Mouse (Mus musculus): ENCODE data around the gene Ttc21a. TPM values are rescaled to one million over a fixed set of nuclear protein-coding genes. Genes with fewer than 3 reads are reported as not detected.

Gene Ttc21a
- polyA plus RNA-seq, 1 experiment from 2014 or later = 0.03 TPM

- peak overlapping the region; percentile 91 for H3K4me2 ChIP-seq (ENCODE audit: low read length)
- DNase-seq (ENCODE audit: low spot score) (peak; percentile 93), ATAC-seq (replicated peaks; ENCODE audit: low FRiP score, low read depth) (peak; percentile 25)
- peak overlapping the region; percentile 84 for H3K4me3 ChIP-seq (replicated peaks; ENCODE audit: low read depth, low read length)
- peak overlapping the region; percentile 96 for H3K27ac ChIP-seq
- peak overlapping the region; percentile 28 for H3K9ac ChIP-seq (ENCODE audit: low read depth, low read length)
- no peaks in the 10 kb centered on the region for H3K27me3 ChIP-seq (ENCODE audit: insufficient read depth, low read length)
- peaks cover 58% of the 10 kb centered on the region for H3K4me1 ChIP-seq (replicated peaks; ENCODE audit: insufficient read depth, low read length)
- H3K9me3 ChIP-seq (replicated peaks; ENCODE audit: low read length) = no peaks in the 10 kb centered on the region
- WGBS = 5% methylated on average over 16 of the region's 16 CpGs
- no peaks in the 10 kb centered on the region for H3K36me3 ChIP-seq (ENCODE audit: insufficient read depth, low read length)
- TF ChIP-seq CTCF (IDR thresholded peaks at IDR 0.05; ENCODE audit: low read depth) = 0 out of 2 replicates have a peak, but pooled peaks have one; percentile 13
Observed at GRCm38 (mm10) chr9:119981183-119982179, 44.1 kb downstream of the Ttc21a start.

DNA sequence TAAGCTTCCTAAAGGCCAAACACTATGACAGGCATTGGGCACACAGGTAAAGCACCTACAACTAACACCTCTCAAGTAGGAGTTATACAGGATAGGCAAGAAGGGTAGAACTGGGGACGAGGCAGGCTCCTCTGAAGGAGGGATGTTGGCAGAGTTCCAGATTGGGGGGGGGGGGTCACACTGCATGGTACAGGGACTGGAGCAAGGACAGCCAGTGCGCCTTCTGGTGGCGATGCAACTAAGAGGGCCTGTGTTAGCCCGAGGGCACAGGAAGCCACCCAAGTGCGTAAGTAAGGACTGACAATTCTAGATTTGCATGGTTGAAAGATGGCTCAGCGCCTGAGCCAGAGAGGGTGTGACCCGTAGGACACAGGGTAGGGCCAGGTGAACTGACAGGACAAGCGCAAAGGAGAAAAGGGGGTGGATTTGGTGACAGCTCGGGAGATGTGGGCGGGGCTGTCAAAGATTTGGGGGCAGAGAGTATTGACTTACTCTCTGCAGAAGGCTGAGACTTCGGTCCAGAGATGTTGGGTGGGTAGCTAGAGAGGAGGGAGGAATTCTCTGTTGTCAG, 44.9 kb downstream of the Ttc21a start:
- H3K9me3 ChIP-seq (replicated peaks; ENCODE audit: low read length) = no peaks in the 10 kb centered on the region
- peaks cover 50% of the 10 kb centered on the region for H3K4me1 ChIP-seq (replicated peaks; ENCODE audit: insufficient read depth, low read length)
- peak; percentile 27 for ATAC-seq (replicated peaks; ENCODE audit: low FRiP score, low read depth)
- H3K27me3 ChIP-seq (ENCODE audit: insufficient read depth, low read length) = no peaks in the 10 kb centered on the region
- peak overlapping the region; percentile 91 for H3K4me2 ChIP-seq (ENCODE audit: low read length)
- peak; percentile 63 for TF ChIP-seq CTCF (IDR thresholded peaks at IDR 0.05; ENCODE audit: low read depth)
- peak overlapping the region; percentile 84 for H3K9ac ChIP-seq (ENCODE audit: low read depth, low read length)
- 3% methylated on average over 11 of the region's 11 CpGs for WGBS
- DNase-seq (ENCODE audit: low spot score) = peak; percentile 67
- peak overlapping the region; percentile 96 for H3K27ac ChIP-seq
- H3K36me3 ChIP-seq (ENCODE audit: insufficient read depth, low read length) = no peaks in the 10 kb centered on the region
- peak overlapping the region; percentile 84 for H3K4me3 ChIP-seq (replicated peaks; ENCODE audit: low read depth, low read length)

DNA sequence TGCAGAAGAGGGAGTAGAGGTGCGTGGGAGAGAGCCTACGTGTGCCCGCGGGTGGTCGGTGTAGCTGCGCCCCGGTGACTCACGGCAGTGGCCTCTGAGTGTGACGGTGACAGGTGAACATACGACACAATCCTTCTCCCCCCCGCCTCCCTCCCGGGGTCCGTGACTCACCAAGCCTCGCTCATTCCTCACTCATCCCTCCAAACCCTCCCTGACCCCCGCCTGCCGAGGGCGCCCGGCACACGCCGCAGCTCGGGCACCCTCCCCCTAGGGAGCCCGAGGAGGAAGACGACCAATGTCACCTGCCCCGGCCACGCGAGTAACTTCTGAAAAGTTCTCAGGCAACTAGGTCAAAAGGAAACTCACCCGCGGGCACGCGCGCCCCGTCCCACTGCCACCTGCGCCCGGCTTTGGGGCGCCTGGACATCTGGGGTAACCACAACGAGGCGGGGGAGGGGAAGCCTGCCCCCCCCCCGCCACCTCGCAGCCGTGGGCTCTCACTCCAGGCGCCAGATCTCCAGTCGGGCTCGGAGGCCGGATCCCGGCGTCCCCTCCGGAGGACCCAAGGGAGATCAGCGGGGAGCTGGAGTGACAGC, 45.6 kb downstream of the Ttc21a start:
- peaks cover 42% of the 10 kb centered on the region for H3K4me1 ChIP-seq (replicated peaks; ENCODE audit: insufficient read depth, low read length)
- WGBS = under 1% methylated on average over 46 of the region's 48 CpGs
- H3K9ac ChIP-seq (ENCODE audit: low read depth, low read length) = peak overlapping the region; percentile 84
- no peak for TF ChIP-seq CTCF (IDR thresholded peaks at IDR 0.05; ENCODE audit: low read depth)
- H3K4me3 ChIP-seq (replicated peaks; ENCODE audit: low read depth, low read length) = peak overlapping the region; percentile 84
- peak overlapping the region; percentile 96 for H3K27ac ChIP-seq
- no peaks in the 10 kb centered on the region for H3K9me3 ChIP-seq (replicated peaks; ENCODE audit: low read length)
- no peaks in the 10 kb centered on the region for H3K36me3 ChIP-seq (ENCODE audit: insufficient read depth, low read length)
- no peak for DNase-seq (ENCODE audit: low spot score)
- peak; percentile 22 for ATAC-seq (replicated peaks; ENCODE audit: low FRiP score, low read depth)
- peak overlapping the region; percentile 91 for H3K4me2 ChIP-seq (ENCODE audit: low read length)
- H3K27me3 ChIP-seq (ENCODE audit: insufficient read depth, low read length) = no peaks in the 10 kb centered on the region

GRCm38 (mm10) chr9:119983585-119984535, 46.5 kb downstream of the Ttc21a start:
- peaks cover 34% of the 10 kb centered on the region for H3K4me1 ChIP-seq (replicated peaks; ENCODE audit: insufficient read depth, low read length)
- H3K4me2 ChIP-seq (ENCODE audit: low read length) = peak overlapping the region; percentile 91
- H3K4me3 ChIP-seq (replicated peaks; ENCODE audit: low read depth, low read length) = peak overlapping the region; percentile 84
- no peaks in the 10 kb centered on the region for H3K27me3 ChIP-seq (ENCODE audit: insufficient read depth, low read length)
- DNase-seq (ENCODE audit: low spot score) (peak; percentile 92), ATAC-seq (replicated peaks; ENCODE audit: low FRiP score, low read depth) (peak; percentile 75)
- no peaks in the 10 kb centered on the region for H3K36me3 ChIP-seq (ENCODE audit: insufficient read depth, low read length)
- WGBS = 2% methylated on average over 73 of the region's 79 CpGs
- no peak for TF ChIP-seq CTCF (IDR thresholded peaks at IDR 0.05; ENCODE audit: low read depth)
- H3K9me3 ChIP-seq (replicated peaks; ENCODE audit: low read length) = no peaks in the 10 kb centered on the region
- peak overlapping the region; percentile 96 for H3K27ac ChIP-seq
- H3K9ac ChIP-seq (ENCODE audit: low read depth, low read length) = peak overlapping the region; percentile 84

- DNase-seq (ENCODE audit: low spot score) = peak; percentile 61
- Histone ChIP-seq H3K4me1 (replicated peaks; ENCODE audit: insufficient read depth, low read length) (peaks cover 27% of the 10 kb centered on the region), H3K4me2 (ENCODE audit: low read length) (peak within 1 kb of the TSS; percentile 91), H3K9ac (ENCODE audit: low read depth, low read length) (peak within 1 kb of the TSS; percentile 84), H3K9me3 (replicated peaks; ENCODE audit: low read length) (no peaks in the 10 kb centered on the region), H3K27me3 (ENCODE audit: insufficient read depth, low read length) (no peaks in the 10 kb centered on the region), H3K36me3 (ENCODE audit: insufficient read depth, low read length) (no peaks in the 10 kb centered on the region), H3K4me3 (replicated peaks; ENCODE audit: low read depth, low read length) (peak within 1 kb of the TSS; percentile 84), H3K27ac (peak within 1 kb of the TSS; percentile 96)
- no peak for TF ChIP-seq CTCF (IDR thresholded peaks at IDR 0.05; ENCODE audit: low read depth)
- 12% methylated on average over 14 of the region's 14 CpGs for WGBS
- 0 out of 2 replicates have a peak, but pooled peaks have one; percentile 1 for ATAC-seq (replicated peaks; ENCODE audit: low FRiP score, low read depth)
Observed at GRCm38 (mm10) chr9:119984536-119985011, 47.2 kb downstream of the Ttc21a start, which contains the start of gene Csrnp1. Gene Csrnp1 (minus strand): TSS chr9:119984658.
